Mouse (Mus musculus) forebrain, embryonic 13.5 days (tissue): ENCODE measurements around the gene Plekhb2. TPM values are rescaled to one million over a fixed set of nuclear protein-coding genes. Genes with fewer than 3 reads are reported as not detected.

ENCODE experiments used
- ATAC-seq: fragments of 200-750 bp; cut with Nextera tagmentation; 2 replicates; pipeline ENCODE4 v1.8.0; 2017
- H3K27ac ChIP-seq: fragments of 300-500 bp; sonication (generic); 2 replicates; pipeline ENCODE4 v1.5.1; 2015; ENCODE audit warnings: inconsistent platforms, mild to moderate bottlenecking, moderate library complexity
- H3K27me3 ChIP-seq: fragments of 300-500 bp; sonication (generic); 2 replicates; pipeline ENCODE4 v1.6.1; 2015; ENCODE audit warnings: mild to moderate bottlenecking, inconsistent platforms
- H3K36me3 ChIP-seq: fragments of 300-500 bp; sonication (generic); 2 replicates; pipeline ENCODE4 v1.6.1; 2015; ENCODE audit warnings: mild to moderate bottlenecking, inconsistent platforms; ENCODE audit not compliant: poor library complexity, severe bottlenecking
- H3K4me1 ChIP-seq: fragments of 300-500 bp; sonication (generic); 2 replicates; pipeline ENCODE4 v1.6.1; 2015; ENCODE audit warnings: inconsistent platforms
- H3K4me2 ChIP-seq: fragments of 300-500 bp; sonication (generic); 2 replicates; pipeline ENCODE4 v1.6.1; 2015; ENCODE audit warnings: inconsistent platforms, mild to moderate bottlenecking, moderate library complexity
- H3K4me3 ChIP-seq: fragments of 300-500 bp; sonication (generic); 2 replicates; pipeline ENCODE4 v1.5.1; 2015; ENCODE audit warnings: mild to moderate bottlenecking, inconsistent platforms
- H3K9ac ChIP-seq: fragments of 300-500 bp; sonication (generic); 2 replicates; pipeline ENCODE4 v1.6.1; 2015; ENCODE audit warnings: mild to moderate bottlenecking, inconsistent platforms
- H3K9me3 ChIP-seq: fragments of 300-500 bp; sonication (generic); replicated peaks from 2 replicates; pipeline ENCODE4 v1.6.1; 2016; ENCODE audit warnings: inconsistent platforms
- WGBS: fragments of 180-500 bp; shearing (Covaris S2); methylation state at CpG from one replicate; pipeline ENCODE4 v1.1.7; 2015; 5-methylcytosine and 5-hydroxymethylcytosine counted together
- polyA plus RNA-seq: library from polyadenylated mRNA; unstranded; fragments of >200 nt; fragmentation: Nextera tagmentation; extraction: Ambion mirVana; gene quantifications from 2 replicates; pipeline ENCODE4 v1.2.1, GENCODE M21; 2015

The Plekhb2 gene
- polyA plus RNA-seq, 1 experiment from 2014 or later, result 53.1 TPM

DNA sequence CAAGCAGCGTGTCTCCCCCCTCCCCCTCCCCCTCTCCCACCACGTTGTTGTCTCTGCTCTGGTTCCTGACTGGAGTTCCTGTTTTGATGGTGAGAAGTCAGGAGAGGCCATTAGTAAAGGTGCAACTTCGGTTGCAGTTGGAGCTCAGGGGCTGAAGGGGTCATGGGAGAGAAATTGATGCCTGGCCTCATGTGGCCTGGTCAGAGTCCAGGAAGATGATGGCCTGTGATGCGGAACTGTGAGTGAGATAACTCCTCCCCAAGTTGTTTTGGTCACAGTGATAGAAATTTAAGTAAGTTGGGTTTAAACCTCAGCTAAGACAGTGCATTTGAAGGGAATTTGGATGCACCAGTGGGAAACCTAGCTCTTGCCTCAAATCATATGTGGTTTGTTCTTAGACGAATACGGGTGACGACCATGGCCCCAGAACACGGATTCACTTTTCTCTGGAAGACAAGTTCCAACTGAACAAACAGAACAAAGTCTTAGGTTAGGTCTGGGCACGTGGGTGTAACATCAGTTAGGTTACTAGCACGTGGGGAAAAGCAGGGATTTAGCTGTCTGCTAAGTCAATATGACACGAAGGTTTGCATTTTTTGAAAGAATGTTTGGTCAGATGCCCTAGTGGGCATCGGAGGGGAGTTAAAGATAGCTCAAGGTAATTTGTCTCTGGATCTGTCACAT lies 5.4 kb downstream of the Plekhb2 start:
- Histone ChIP-seq H3K27ac (no peak overlapping the region), H3K36me3 (no peaks in the 10 kb centered on the region), H3K4me2 (no peak overlapping the region), H3K9me3 (no peaks in the 10 kb centered on the region), H3K4me3 (no peak overlapping the region), H3K4me1 (peaks cover 24% of the 10 kb centered on the region), H3K9ac (no peak overlapping the region), H3K27me3 (no peaks in the 10 kb centered on the region)
- WGBS, result 84% methylated on average over 12 of the region's 12 CpGs
- no peak for ATAC-seq

DNA sequence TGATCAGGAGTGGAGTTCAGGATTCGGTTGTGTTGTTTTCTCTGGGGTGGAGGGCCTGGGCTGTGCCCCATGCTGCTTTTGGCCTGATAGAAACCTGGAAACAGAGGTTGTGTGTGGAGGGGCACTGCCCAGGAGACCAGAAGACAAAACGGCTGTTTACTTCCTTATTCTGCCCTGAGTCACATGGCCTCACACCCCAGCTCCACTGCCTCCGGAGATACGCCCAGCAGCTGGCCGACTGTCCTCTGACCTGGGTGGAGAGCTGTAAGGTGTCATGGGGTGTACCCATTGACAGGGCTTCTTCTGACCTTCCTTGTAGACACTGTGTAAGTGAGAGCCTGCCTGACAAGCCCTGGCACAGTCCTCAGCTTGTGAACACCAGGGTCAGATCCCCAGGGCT lies 8.9 kb downstream of the Plekhb2 start:
- H3K27ac ChIP-seq, result no peak overlapping the region
- H3K4me2 ChIP-seq, result no peak overlapping the region
- no peak overlapping the region for H3K4me3 ChIP-seq
- no peak overlapping the region for H3K9ac ChIP-seq
- no peak for ATAC-seq
- WGBS, result 83% methylated on average over 5 of the region's 5 CpGs
- H3K36me3 ChIP-seq, result peaks cover 21% of the 10 kb centered on the region
- H3K9me3 ChIP-seq, result no peaks in the 10 kb centered on the region
- no peaks in the 10 kb centered on the region for H3K4me1 ChIP-seq
- no peaks in the 10 kb centered on the region for H3K27me3 ChIP-seq

DNA sequence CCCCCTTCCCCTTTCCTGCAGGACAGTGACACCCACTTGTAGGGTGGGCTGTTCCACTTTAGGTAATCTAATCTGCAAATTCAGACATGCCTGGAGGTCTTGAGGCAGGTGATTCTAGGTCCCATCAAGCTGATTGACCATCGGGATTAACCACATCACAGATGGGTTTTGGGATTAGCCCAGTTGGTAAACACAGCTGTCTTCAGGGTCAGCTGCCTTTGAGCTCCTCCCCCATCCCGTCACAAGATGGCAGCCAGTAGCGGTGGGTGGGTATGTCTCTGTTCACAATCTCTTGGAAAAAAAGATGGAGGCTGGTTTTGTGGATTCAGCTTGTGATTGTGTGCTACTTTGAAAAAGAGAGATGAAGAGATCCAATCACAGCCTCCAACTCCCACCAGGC lies 10.0 kb downstream of the Plekhb2 start:
- ATAC-seq, result no peak
- peaks cover 32% of the 10 kb centered on the region for H3K36me3 ChIP-seq
- 89% methylated on average over 3 of the region's 3 CpGs for WGBS
- H3K9me3 ChIP-seq, result no peaks in the 10 kb centered on the region
- no peaks in the 10 kb centered on the region for H3K4me1 ChIP-seq
- H3K27ac ChIP-seq, result no peak overlapping the region
- no peak overlapping the region for H3K9ac ChIP-seq
- no peak overlapping the region for H3K4me2 ChIP-seq
- H3K27me3 ChIP-seq, result no peaks in the 10 kb centered on the region
- no peak overlapping the region for H3K4me3 ChIP-seq

DNA sequence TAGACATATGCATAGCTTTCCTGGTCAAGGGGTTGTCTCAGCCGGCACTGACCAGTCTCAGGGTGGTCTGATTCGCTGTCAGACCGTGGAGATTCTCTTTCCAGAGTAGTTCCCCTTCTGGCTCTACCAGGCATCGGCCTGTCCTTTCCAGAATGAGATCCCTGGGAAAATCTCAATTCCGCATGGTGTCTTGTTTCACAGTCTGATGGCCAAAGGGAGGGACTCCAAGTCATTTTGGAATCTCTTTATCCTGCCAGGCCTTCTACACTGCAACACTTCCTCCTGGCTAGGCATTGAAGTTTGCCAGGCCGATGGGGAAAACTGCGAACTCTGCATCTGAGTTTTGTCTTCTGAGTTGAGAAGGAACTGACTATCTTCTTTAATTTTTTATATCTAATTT lies 10.4 kb downstream of the Plekhb2 start:
- Histone ChIP-seq H3K9ac (no peak overlapping the region), H3K4me3 (no peak overlapping the region), H3K4me1 (no peaks in the 10 kb centered on the region), H3K36me3 (peaks cover 36% of the 10 kb centered on the region), H3K27ac (no peak overlapping the region), H3K27me3 (no peaks in the 10 kb centered on the region), H3K4me2 (no peak overlapping the region), H3K9me3 (no peaks in the 10 kb centered on the region)
- 94% methylated on average over 7 of the region's 7 CpGs for WGBS
- ATAC-seq, result no peak

DNA sequence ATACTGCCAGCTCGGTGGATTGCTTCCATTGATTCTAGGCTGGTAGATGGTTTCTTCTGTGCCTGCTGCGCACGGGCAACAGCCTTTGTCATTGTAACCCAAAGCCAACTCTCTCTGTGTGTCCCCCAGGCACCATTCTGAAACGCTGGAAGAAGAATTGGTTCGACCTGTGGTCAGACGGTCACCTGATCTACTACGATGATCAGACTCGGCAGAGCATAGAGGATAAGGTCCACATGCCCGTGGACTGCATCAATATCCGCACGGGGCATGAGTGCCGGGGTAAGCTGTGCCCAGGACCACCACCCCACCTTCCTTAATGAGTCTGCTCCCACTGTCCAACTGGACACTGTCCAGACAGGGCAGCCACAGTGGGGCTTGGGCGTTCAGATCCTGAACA lies 13.1 kb downstream of the Plekhb2 start:
- WGBS, result 95% methylated on average over 13 of the region's 13 CpGs
- Histone ChIP-seq H3K9me3 (no peaks in the 10 kb centered on the region), H3K4me3 (no peak overlapping the region), H3K27ac (no peak overlapping the region), H3K4me1 (no peaks in the 10 kb centered on the region), H3K27me3 (no peaks in the 10 kb centered on the region), H3K9ac (no peak overlapping the region), H3K36me3 (peaks cover 46% of the 10 kb centered on the region), H3K4me2 (no peak overlapping the region)
- no peak for ATAC-seq

DNA sequence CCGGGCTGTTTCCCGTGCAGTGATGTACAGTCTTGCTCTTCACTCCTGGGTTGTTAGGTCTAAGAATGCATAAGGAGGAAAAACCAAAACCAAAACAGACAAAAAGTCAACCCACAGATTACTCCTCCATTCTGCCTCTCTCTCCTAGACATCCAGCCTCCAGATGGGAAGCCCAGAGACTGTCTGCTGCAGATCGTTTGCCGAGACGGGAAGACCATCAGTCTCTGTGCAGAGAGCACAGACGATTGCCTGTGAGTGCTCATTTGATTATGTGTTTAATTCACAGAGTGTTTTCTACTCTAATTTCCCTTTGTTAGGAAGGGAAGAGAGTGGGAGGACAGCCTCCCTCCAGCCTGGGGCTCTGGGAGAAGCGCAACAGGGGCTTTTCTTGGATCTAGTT lies 13.5 kb downstream of the Plekhb2 start:
- H3K4me3 ChIP-seq, result no peak overlapping the region
- no peaks in the 10 kb centered on the region for H3K9me3 ChIP-seq
- no peak overlapping the region for H3K4me2 ChIP-seq
- ATAC-seq, result no peak
- WGBS, result 92% methylated on average over 7 of the region's 7 CpGs
- peaks cover 50% of the 10 kb centered on the region for H3K36me3 ChIP-seq
- no peaks in the 10 kb centered on the region for H3K4me1 ChIP-seq
- H3K27me3 ChIP-seq, result no peaks in the 10 kb centered on the region
- no peak overlapping the region for H3K27ac ChIP-seq
- H3K9ac ChIP-seq, result no peak overlapping the region

DNA sequence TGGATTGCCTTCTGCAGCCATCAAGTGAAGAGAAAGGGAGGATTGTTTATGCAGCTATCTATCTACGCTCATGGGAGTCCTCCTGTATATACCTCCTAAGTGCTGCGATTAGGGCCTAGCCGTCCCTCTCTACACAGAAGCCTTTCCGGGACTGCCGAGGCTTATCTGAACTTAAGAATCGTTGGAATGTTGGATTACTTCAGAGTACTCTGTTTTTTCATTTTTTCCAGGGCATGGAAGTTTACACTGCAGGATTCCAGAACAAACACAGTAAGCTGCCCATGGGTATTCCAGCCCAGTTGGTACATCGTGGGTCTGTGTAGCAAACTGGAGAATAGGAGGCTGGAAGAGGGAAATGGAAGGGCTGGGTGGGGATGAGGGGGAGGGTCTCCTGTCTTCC lies 14.5 kb downstream of the Plekhb2 start:
- H3K36me3 ChIP-seq, result peaks cover 59% of the 10 kb centered on the region
- H3K9ac ChIP-seq, result no peak overlapping the region
- 91% methylated on average over 7 of the region's 7 CpGs for WGBS

DNA sequence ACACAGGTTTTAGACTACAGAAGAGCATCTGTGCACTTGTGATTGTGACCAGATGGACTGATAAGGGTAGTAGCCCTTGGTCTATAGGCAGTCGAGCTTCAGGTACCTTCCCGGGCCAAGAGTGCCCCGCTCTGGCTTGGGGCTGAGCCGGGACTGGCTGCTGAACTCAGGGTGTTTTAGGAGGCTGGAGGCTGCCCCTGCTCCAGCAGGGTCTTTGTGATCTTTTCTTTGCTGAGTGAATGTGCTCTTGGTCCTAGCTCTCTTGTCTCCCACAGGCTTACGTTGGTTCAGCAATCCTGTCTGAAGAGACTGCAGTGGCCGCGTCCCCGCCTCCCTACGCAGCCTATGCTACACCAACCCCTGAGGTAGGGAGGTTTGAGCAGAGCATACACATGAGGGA lies 16.1 kb downstream of the Plekhb2 start:
- 83% methylated on average over 9 of the region's 9 CpGs for WGBS
- Histone ChIP-seq H3K27me3 (no peaks in the 10 kb centered on the region), H3K9me3 (no peaks in the 10 kb centered on the region), H3K27ac (no peak overlapping the region), H3K36me3 (peaks cover 70% of the 10 kb centered on the region), H3K4me3 (no peak overlapping the region), H3K4me2 (no peak overlapping the region), H3K4me1 (no peaks in the 10 kb centered on the region), H3K9ac (no peak overlapping the region)
- no peak for ATAC-seq

More for the DNA sequence above, 14.5 kb downstream of the Plekhb2 start:
- no peak for ATAC-seq
- H3K4me2 ChIP-seq, result no peak overlapping the region
- H3K4me3 ChIP-seq, result no peak overlapping the region
- H3K27me3 ChIP-seq, result no peaks in the 10 kb centered on the region
- no peaks in the 10 kb centered on the region for H3K4me1 ChIP-seq
- no peak overlapping the region for H3K27ac ChIP-seq
- no peaks in the 10 kb centered on the region for H3K9me3 ChIP-seq

DNA sequence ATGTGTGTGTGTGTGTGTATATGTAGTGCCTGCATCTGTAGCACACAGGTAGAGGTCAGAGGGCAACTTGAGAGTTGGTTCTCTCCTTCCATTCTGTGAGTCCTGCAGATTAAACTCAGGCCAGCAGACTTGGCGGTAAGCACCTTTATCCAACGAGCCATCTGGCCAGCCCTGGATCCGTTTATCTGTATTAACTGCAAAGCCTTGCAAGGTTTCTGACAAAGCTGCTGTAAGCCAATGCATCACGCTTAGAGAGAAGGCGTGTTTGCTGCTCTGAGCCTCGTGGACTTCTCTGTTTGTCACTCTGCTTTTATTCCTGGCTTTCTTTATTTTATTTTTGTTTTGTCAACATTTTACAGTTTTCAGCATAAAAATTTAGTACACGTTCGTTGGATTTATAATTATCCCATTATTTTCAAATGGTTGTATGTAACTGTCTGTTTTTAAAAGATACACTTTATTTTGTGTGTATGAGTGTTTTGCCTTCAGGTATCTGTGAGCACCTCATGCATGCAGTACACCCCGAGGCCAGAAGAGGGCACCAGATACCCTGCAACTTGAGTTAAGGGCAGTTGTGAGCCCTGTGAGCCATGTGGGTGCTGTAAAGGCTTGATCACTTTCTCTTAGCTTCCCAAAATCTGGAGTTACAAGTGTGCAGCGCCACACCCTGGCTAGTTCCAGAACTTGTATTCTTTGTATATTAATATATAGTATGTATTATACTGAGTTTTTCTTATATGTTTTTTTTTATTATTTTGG lies 17.2 kb downstream of the Plekhb2 start:
- ATAC-seq, result peak; percentile 78
- Histone ChIP-seq H3K27me3 (no peaks in the 10 kb centered on the region), H3K9me3 (no peaks in the 10 kb centered on the region), H3K36me3 (peaks cover 77% of the 10 kb centered on the region), H3K27ac (no peak overlapping the region), H3K4me2 (no peak overlapping the region), H3K4me1 (no peaks in the 10 kb centered on the region), H3K4me3 (no peak overlapping the region), H3K9ac (no peak overlapping the region)
- 57% methylated on average over 10 of the region's 10 CpGs for WGBS

DNA sequence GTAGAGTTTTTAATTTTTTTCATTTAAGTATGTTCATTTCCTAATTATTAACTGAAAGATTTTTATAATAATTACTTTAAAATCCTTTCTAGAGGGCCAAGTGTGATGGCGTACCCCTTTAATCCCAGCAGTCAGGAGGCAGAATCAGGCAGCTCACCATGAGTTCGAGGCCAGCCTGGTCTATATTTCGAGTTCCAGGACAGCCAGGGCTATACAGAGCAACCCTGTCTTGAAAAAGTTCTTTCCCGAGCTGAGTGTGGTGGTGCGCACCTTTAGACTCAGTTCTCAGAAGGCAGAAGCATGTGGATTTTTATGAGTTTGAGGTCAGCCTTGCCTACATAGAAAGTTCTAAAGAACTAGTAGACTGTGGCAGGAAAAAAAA lies 17.8 kb downstream of the Plekhb2 start:
- no peak overlapping the region for H3K27ac ChIP-seq
- H3K9ac ChIP-seq, result no peak overlapping the region
- 93% methylated on average over 5 of the region's 5 CpGs for WGBS
- H3K4me2 ChIP-seq, result no peak overlapping the region
- no peaks in the 10 kb centered on the region for H3K4me1 ChIP-seq
- no peak overlapping the region for H3K4me3 ChIP-seq
- H3K9me3 ChIP-seq, result no peaks in the 10 kb centered on the region
- peaks cover 73% of the 10 kb centered on the region for H3K36me3 ChIP-seq
- ATAC-seq, result 0 out of 2 replicates have a peak, but pooled peaks have one; percentile 25
- H3K27me3 ChIP-seq, result no peaks in the 10 kb centered on the region

DNA sequence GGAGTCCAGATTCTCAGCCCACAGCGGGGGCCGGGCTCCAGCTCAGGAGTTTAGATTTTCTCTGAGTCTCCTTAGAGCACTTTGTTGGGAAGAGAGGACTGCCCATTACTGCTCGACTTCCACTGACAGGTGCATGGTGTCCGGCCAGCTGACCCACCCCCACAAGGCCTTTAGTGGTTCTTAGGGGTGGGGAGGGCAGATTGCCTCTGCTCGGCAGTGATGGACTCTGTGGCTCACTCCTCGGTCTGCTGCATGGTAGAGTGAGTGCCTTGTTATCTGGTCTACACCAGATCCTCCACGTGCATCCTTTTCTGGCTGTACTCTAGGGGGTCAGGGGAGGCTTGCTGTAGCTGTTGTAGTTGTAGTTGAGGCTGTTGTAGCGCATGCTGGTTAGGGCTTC lies 18.6 kb downstream of the Plekhb2 start:
- Histone ChIP-seq H3K27ac (no peak overlapping the region), H3K4me3 (no peak overlapping the region), H3K9ac (no peak overlapping the region), H3K36me3 (peaks cover 69% of the 10 kb centered on the region), H3K4me1 (no peaks in the 10 kb centered on the region), H3K4me2 (no peak overlapping the region), H3K9me3 (no peaks in the 10 kb centered on the region), H3K27me3 (no peaks in the 10 kb centered on the region)
- WGBS, result 93% methylated on average over 8 of the region's 8 CpGs
- no peak for ATAC-seq

DNA sequence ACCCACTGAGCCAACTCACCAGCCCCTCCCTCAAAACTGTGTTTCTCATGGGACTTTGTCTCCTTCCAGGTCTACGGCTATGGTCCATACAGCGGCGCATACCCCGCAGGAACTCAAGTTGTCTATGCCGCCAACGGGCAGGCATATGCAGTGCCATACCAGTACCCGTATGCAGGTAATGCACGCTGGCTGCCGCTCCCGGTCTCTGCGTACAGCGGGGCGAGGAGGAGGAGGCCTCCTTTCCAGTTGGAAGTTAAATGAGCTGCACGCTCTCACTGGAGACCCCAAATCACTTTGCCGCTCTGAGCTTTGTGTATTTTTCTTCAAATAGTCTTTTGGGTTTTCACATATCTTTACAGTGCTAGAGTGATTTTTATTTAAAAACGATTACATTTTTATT lies 19.5 kb downstream of the Plekhb2 start:
- no peak for ATAC-seq
- H3K36me3 ChIP-seq, result peaks cover 66% of the 10 kb centered on the region
- no peak overlapping the region for H3K4me3 ChIP-seq
- no peaks in the 10 kb centered on the region for H3K4me1 ChIP-seq
- WGBS, result 97% methylated on average over 16 of the region's 16 CpGs
- H3K27me3 ChIP-seq, result no peaks in the 10 kb centered on the region
- H3K27ac ChIP-seq, result no peak overlapping the region
- H3K4me2 ChIP-seq, result no peak overlapping the region
- no peak overlapping the region for H3K9ac ChIP-seq
- no peaks in the 10 kb centered on the region for H3K9me3 ChIP-seq

DNA sequence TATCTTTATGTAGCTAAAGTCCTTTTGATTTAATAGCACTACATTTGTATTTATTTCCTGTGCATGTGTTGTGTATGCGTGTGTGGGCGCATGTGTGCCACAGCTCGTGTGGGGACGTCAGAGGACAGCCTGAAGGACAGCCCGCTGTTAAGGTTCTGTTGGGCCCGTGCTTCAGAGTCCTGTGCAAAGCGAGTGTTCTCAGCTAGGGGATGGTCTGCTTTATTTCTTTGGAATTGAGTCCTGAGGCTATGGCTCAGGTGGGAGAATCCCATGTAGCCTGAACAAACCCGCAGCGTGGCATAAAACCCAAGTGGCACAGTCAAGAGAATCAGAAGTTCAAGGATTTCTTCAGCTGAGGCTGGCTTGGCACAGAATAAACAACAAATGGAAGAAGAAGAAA lies 21.4 kb downstream of the Plekhb2 start:
- H3K4me1 ChIP-seq, result no peaks in the 10 kb centered on the region
- no peak for ATAC-seq
- no peak overlapping the region for H3K9ac ChIP-seq
- no peak overlapping the region for H3K4me2 ChIP-seq
- H3K9me3 ChIP-seq, result no peaks in the 10 kb centered on the region
- peaks cover 64% of the 10 kb centered on the region for H3K36me3 ChIP-seq
- no peaks in the 10 kb centered on the region for H3K27me3 ChIP-seq
- 94% methylated on average over 9 of the region's 9 CpGs for WGBS
- H3K4me3 ChIP-seq, result no peak overlapping the region
- no peak overlapping the region for H3K27ac ChIP-seq
